Mouse (Mus musculus): ENCODE results near the gene Oaz2. TPM values are rescaled to one million over a fixed set of nuclear protein-coding genes. Genes with fewer than 3 reads are reported as not detected.

Gene Oaz2
- total RNA-seq, 1 experiment = 51.5 TPM

- H3K4me3 ChIP-seq (ENCODE audit: insufficient read depth in 1 of 2, low read depth in 1 of 2, low read length in 2 of 2, poor library complexity in 1 of 2, severe bottlenecking in 1 of 2) = peak overlapping the region; percentile 83 to 84
- DNase-seq (ENCODE audit: low read depth, low spot score) = no peak
- no peaks in the 10 kb centered on the region for H3K36me3 ChIP-seq (ENCODE audit: control insufficient read depth, insufficient read depth, low read length, poor library complexity, severe bottlenecking)
- TF ChIP-seq ZC3H11A (IDR thresholded peaks at IDR 0.05; ENCODE audit: borderline replicate concordance, low read depth, low read length) (no peak), MAFK (IDR thresholded peaks at IDR 0.05; ENCODE audit: insufficient read depth, low read depth, low read length) (no peak), CHD2 (IDR thresholded peaks at IDR 0.05; ENCODE audit: low read depth, low read length) (no peak), HCFC1 (IDR thresholded peaks at IDR 0.05; ENCODE audit: borderline replicate concordance, insufficient read depth, low read length) (no peak), ZNF384 (IDR thresholded peaks at IDR 0.05; ENCODE audit: low read depth, low read length) (no peak)
- H3K27ac ChIP-seq (ENCODE audit: insufficient read depth, low read depth, low read length, poor library complexity, severe bottlenecking) = no peak overlapping the region; the same call in 1 of the 2 replicates
- H3K9me3 ChIP-seq (ENCODE audit: control insufficient read depth, insufficient read depth, low read depth, low read length) = no peaks in the 10 kb centered on the region
- peak overlapping the region; percentile 88 for H3K9ac ChIP-seq (ENCODE audit: insufficient read depth, low read depth, low read length, poor library complexity, severe bottlenecking)
- in situ Hi-C loops (cut with MboI; ENCODE audit: low sequenced_read_pairs in 2 of 2, unreplicated experiment in 2 of 2) = no loop called here
- peaks cover 10 to 19% of the 10 kb centered on the region in 2 experiments for H3K4me1 ChIP-seq (ENCODE audit: control insufficient read depth in 2 of 2, insufficient read depth in 2 of 2, low read length in 2 of 2, poor library complexity in 1 of 2)
These were observed 9.3 kb downstream of the Oaz2 start for GRCm38 (mm10) chr9:65677119-65677462.

- H3K27ac ChIP-seq (ENCODE audit: insufficient read depth, low read depth, low read length, poor library complexity, severe bottlenecking) = peak overlapping the region; percentile 62; the same call in 1 of the 2 replicates
- in situ Hi-C loops (cut with MboI; ENCODE audit: low sequenced_read_pairs in 2 of 2, unreplicated experiment in 2 of 2) = no loop called here
- peaks cover 19% of the 10 kb centered on the region in 2 experiments for H3K4me1 ChIP-seq (ENCODE audit: control insufficient read depth in 2 of 2, insufficient read depth in 2 of 2, low read length in 2 of 2, poor library complexity in 1 of 2)
- DNase-seq (ENCODE audit: low read depth, low spot score) = peak; percentile 78
- no peak for TF ChIP-seq MAFK (IDR thresholded peaks at IDR 0.05; ENCODE audit: insufficient read depth, low read depth, low read length)
- TF ChIP-seq CHD2 (IDR thresholded peaks at IDR 0.05; ENCODE audit: low read depth, low read length) = no peak
- H3K9ac ChIP-seq (ENCODE audit: insufficient read depth, low read depth, low read length, poor library complexity, severe bottlenecking) = peak overlapping the region; percentile 1; the same call in 1 of the 2 replicates
- no peaks in the 10 kb centered on the region for H3K9me3 ChIP-seq (ENCODE audit: control insufficient read depth, insufficient read depth, low read depth, low read length)
- no peaks in the 10 kb centered on the region for H3K36me3 ChIP-seq (ENCODE audit: control insufficient read depth, insufficient read depth, low read length, poor library complexity, severe bottlenecking)
- peak overlapping the region; percentile 14 to 24 for H3K4me3 ChIP-seq (ENCODE audit: insufficient read depth in 1 of 2, low read depth in 1 of 2, low read length in 2 of 2, poor library complexity in 1 of 2, severe bottlenecking in 1 of 2)
These were observed 11.5 kb downstream of the Oaz2 start for GRCm38 (mm10) chr9:65679181-65679761.

GRCm38 (mm10) chr9:65680938-65681633 lies 13.3 kb downstream of the Oaz2 start:
- no peak overlapping the region for H3K4me3 ChIP-seq (ENCODE audit: insufficient read depth in 1 of 2, low read depth in 1 of 2, low read length in 2 of 2, poor library complexity in 1 of 2, severe bottlenecking in 1 of 2)
- H3K36me3 ChIP-seq (ENCODE audit: control insufficient read depth, insufficient read depth, low read length, poor library complexity, severe bottlenecking) = no peaks in the 10 kb centered on the region; the same call in 1 of the 2 replicates
- H3K27ac ChIP-seq (ENCODE audit: insufficient read depth, low read depth, low read length, poor library complexity, severe bottlenecking) = peak overlapping the region; percentile 67; the same call in 1 of the 2 replicates
- peaks cover 19 to 20% of the 10 kb centered on the region in 2 experiments for H3K4me1 ChIP-seq (ENCODE audit: control insufficient read depth in 2 of 2, insufficient read depth in 2 of 2, low read length in 2 of 2, poor library complexity in 1 of 2)
- no peak for TF ChIP-seq MAFK (IDR thresholded peaks at IDR 0.05; ENCODE audit: insufficient read depth, low read depth, low read length)
- no peak overlapping the region for H3K9ac ChIP-seq (ENCODE audit: insufficient read depth, low read depth, low read length, poor library complexity, severe bottlenecking)
- in situ Hi-C loops (cut with MboI; ENCODE audit: low sequenced_read_pairs in 2 of 2, unreplicated experiment in 2 of 2) = no loop called here
- no peak for DNase-seq (ENCODE audit: low read depth, low spot score)
- H3K9me3 ChIP-seq (ENCODE audit: control insufficient read depth, insufficient read depth, low read depth, low read length) = no peaks in the 10 kb centered on the region

GRCm38 (mm10) chr9:65681634-65681940 lies 13.8 kb downstream of the Oaz2 start:
- no peaks in the 10 kb centered on the region; the same call in none of the 2 replicates for H3K36me3 ChIP-seq (ENCODE audit: control insufficient read depth, insufficient read depth, low read length, poor library complexity, severe bottlenecking)
- in situ Hi-C loops (cut with MboI; ENCODE audit: low sequenced_read_pairs in 2 of 2, unreplicated experiment in 2 of 2) = no loop called here
- H3K27ac ChIP-seq (ENCODE audit: insufficient read depth, low read depth, low read length, poor library complexity, severe bottlenecking) = peak overlapping the region; percentile 67; the same call in 1 of the 2 replicates
- TF ChIP-seq ZNF384 (IDR thresholded peaks at IDR 0.05; ENCODE audit: low read depth, low read length) (no peak), HCFC1 (IDR thresholded peaks at IDR 0.05; ENCODE audit: borderline replicate concordance, insufficient read depth, low read length) (no peak)
- H3K4me1 ChIP-seq (ENCODE audit: control insufficient read depth in 2 of 2, insufficient read depth in 2 of 2, low read length in 2 of 2, poor library complexity in 1 of 2) = peaks cover 19 to 20% of the 10 kb centered on the region in 2 experiments
- H3K9ac ChIP-seq (ENCODE audit: insufficient read depth, low read depth, low read length, poor library complexity, severe bottlenecking) = no peak overlapping the region
- H3K9me3 ChIP-seq (ENCODE audit: control insufficient read depth, insufficient read depth, low read depth, low read length) = no peaks in the 10 kb centered on the region
- no peak overlapping the region for H3K4me3 ChIP-seq (ENCODE audit: insufficient read depth in 1 of 2, low read depth in 1 of 2, low read length in 2 of 2, poor library complexity in 1 of 2, severe bottlenecking in 1 of 2)
- no peak for DNase-seq (ENCODE audit: low read depth, low spot score)

- Histone ChIP-seq H3K9me3 (ENCODE audit: control insufficient read depth, insufficient read depth, low read depth, low read length) (no peaks in the 10 kb centered on the region), H3K36me3 (ENCODE audit: control insufficient read depth, insufficient read depth, low read length, poor library complexity, severe bottlenecking) (no peaks in the 10 kb centered on the region; the same call in none of the 2 replicates), H3K4me3 (ENCODE audit: insufficient read depth in 1 of 2, low read depth in 1 of 2, low read length in 2 of 2, poor library complexity in 1 of 2, severe bottlenecking in 1 of 2) (no peak overlapping the region), H3K4me1 (ENCODE audit: control insufficient read depth in 2 of 2, insufficient read depth in 2 of 2, low read length in 2 of 2, poor library complexity in 1 of 2) (peaks cover 19 to 20% of the 10 kb centered on the region in 2 experiments), H3K27ac (ENCODE audit: insufficient read depth, low read depth, low read length, poor library complexity, severe bottlenecking) (peak overlapping the region; percentile 36; the same call in 1 of the 2 replicates), H3K9ac (ENCODE audit: insufficient read depth, low read depth, low read length, poor library complexity, severe bottlenecking) (no peak overlapping the region)
- TF ChIP-seq CHD2 (IDR thresholded peaks at IDR 0.05; ENCODE audit: low read depth, low read length) (0 out of 2 replicates have a peak, but pooled peaks have one; percentile 16), ZNF384 (IDR thresholded peaks at IDR 0.05; ENCODE audit: low read depth, low read length) (no peak)
- DNase-seq (ENCODE audit: low read depth, low spot score) = peak; percentile 30
- in situ Hi-C loops (cut with MboI; ENCODE audit: low sequenced_read_pairs in 2 of 2, unreplicated experiment in 2 of 2) = no loop called here
These were observed 14.4 kb downstream of the Oaz2 start for GRCm38 (mm10) chr9:65682183-65682582.
